Mouse (Mus musculus): ENCODE measurements around the gene Mcm9. TPM values are rescaled to one million over a fixed set of nuclear protein-coding genes. Genes with fewer than 3 reads are reported as not detected.
"Not testable (repeated sequence)": the region's sequence is repeated elsewhere in the genome, so short reads cannot be mapped to it uniquely, and the experiment has no call there.

Mcm9 gene
- polyA plus RNA-seq (2015; fragmentation: Nextera tagmentation; extraction: Ambion mirVana), result 8.5 and 9.3 TPM in 2 replicates

DNA sequence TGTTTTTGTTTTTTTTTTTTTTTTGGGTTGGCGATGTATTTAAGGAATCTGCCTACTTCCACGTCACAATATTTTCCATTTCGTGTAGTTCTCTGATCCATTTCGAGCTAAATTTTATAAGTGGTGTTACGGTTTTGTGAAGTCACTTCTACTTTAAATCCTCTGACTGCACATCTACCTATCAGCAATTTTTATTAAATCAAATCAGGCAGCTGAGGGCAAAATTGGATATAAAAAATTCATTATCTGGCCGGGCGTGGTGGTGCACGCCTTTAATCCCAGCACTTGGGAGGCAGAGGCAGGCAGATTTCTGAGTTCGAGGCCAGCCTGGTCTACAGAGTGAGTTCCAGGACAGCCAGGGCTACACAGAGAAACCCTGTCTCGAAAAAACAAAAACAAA is at the start of gene Mcm9:
Gene Mcm9, minus strand, starts transcription at position 101 of the 400 bp plus-strand sequence.
- not testable (repeated sequence) for H3K9me3 ChIP-seq; H3K27me3 ChIP-seq; H3K36me3 ChIP-seq; H3K4me1 ChIP-seq; ATAC-seq (ENCODE audit: insufficient number of reproducible peaks, low FRiP score, low TSS enrichment, low read depth)
- peak within 1 kb of the TSS; percentile 79 for H3K4me3 ChIP-seq
- peak within 1 kb of the TSS; percentile 68 for H3K9ac ChIP-seq
- H3K4me2 ChIP-seq, result peak within 1 kb of the TSS; percentile 52
- 54% methylated on average over 10 of the region's 10 CpGs for WGBS
- peak within 1 kb of the TSS; percentile 95 for H3K27ac ChIP-seq

DNA sequence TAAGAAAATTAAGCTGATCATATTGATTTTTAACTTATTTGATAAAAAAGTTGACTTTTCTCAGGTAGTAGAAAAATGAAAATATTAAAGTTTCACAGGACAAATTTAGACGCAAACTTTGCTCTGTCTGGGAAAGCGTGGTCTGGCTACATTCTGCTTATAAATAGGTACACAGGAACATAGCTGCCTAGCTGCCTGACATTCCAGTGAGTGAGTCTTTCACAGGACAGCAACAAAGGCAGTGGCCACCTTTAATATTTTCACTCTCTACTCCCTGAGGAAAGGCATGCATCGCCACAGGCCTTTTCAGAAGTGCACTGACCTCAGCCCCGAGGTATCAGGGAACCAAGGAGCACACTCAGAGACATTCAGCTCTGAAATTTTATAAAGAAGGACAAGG is 31.5 kb upstream of the Mcm9 start:
- H3K9ac ChIP-seq, result no peak overlapping the region
- H3K36me3 ChIP-seq, result no peaks in the 10 kb centered on the region
- ATAC-seq (ENCODE audit: insufficient number of reproducible peaks, low FRiP score, low TSS enrichment, low read depth), result no peak
- H3K4me3 ChIP-seq, result no peak overlapping the region
- no peaks in the 10 kb centered on the region for H3K4me1 ChIP-seq
- no peaks in the 10 kb centered on the region for H3K27me3 ChIP-seq
- no peak overlapping the region for H3K27ac ChIP-seq
- H3K4me2 ChIP-seq, result no peak overlapping the region
- 75% methylated on average over 4 of the region's 4 CpGs for WGBS
- no peaks in the 10 kb centered on the region for H3K9me3 ChIP-seq

DNA sequence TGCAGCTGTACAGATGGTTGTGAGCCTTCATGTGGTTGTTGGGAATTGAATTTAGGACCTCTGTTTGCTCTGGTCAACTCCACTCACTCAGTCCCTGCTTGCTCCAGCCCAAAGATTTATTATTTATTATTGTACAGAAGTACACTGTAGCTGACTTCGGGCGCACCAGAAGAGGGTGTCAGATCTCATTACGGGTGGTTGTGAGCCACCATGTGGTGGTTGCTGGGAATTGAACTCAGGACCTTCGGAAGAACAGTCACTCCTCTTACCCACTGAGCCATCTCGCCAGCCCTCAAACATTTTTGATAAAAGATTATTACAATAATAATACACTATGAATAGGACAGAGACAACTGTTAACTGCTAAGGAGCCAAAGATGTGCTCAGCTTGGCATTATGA is 24.0 kb upstream of the Mcm9 start:
- not testable (repeated sequence) for H3K4me2 ChIP-seq; H3K27ac ChIP-seq; H3K36me3 ChIP-seq; H3K9ac ChIP-seq; H3K4me1 ChIP-seq; ATAC-seq (ENCODE audit: insufficient number of reproducible peaks, low FRiP score, low TSS enrichment, low read depth); H3K9me3 ChIP-seq; H3K27me3 ChIP-seq; H3K4me3 ChIP-seq
- WGBS, result 75% methylated on average over 5 of the region's 5 CpGs

DNA sequence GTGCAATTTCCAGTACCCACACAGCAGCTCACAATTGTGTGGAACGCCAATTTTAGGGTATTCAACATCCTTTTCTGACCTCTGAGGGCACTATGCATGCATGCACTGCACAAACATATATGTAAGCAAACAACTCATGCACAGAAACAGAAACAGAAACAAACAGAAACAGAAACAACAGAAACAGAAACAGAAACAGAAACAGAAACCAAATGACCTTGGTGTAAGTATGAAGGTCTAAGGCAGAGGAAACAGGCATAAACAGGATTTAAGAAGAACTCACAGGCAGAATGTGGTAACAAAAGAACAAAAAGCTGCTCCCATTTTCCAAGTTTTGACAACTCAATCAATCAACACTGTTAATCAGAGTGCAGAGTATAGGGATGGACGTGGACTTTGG is 20.4 kb upstream of the Mcm9 start:
- no peaks in the 10 kb centered on the region for H3K27me3 ChIP-seq
- WGBS, result 79% methylated on average over 2 of the region's 2 CpGs
- H3K4me2 ChIP-seq, result no peak overlapping the region
- no peak overlapping the region for H3K27ac ChIP-seq
- H3K9me3 ChIP-seq, result no peaks in the 10 kb centered on the region
- H3K4me3 ChIP-seq, result no peak overlapping the region
- peaks cover 4% of the 10 kb centered on the region; the same call in 1 of the 2 replicates for H3K36me3 ChIP-seq
- ATAC-seq (ENCODE audit: insufficient number of reproducible peaks, low FRiP score, low TSS enrichment, low read depth), result no peak
- H3K4me1 ChIP-seq, result no peaks in the 10 kb centered on the region
- H3K9ac ChIP-seq, result no peak overlapping the region

DNA sequence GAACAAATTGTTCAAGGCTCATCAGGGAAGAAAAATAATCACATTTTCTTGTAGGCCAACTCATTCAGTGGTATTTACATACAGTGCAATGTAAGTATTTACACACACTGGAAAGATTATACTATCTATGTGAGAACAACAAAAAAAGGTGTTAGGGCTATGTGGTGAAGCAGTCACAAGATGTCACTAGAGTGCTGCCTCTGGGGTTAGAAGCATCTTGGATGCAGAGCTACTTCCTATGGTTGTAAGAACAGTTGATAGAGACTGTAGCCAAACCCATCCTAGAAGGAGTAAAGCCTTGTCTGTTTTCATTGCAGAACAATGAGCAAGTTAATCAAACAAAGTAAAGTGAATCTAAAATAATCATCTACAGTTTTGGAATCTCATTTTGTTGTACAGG is 11.3 kb upstream of the Mcm9 start:
- no peak overlapping the region for H3K4me2 ChIP-seq
- H3K9me3 ChIP-seq, result no peaks in the 10 kb centered on the region
- H3K27ac ChIP-seq, result no peak overlapping the region
- H3K36me3 ChIP-seq, result no peaks in the 10 kb centered on the region
- H3K9ac ChIP-seq, result no peak overlapping the region
- H3K4me1 ChIP-seq, result no peaks in the 10 kb centered on the region
- no peaks in the 10 kb centered on the region for H3K27me3 ChIP-seq
- ATAC-seq (ENCODE audit: insufficient number of reproducible peaks, low FRiP score, low TSS enrichment, low read depth), result no peak
- no peak overlapping the region for H3K4me3 ChIP-seq

DNA sequence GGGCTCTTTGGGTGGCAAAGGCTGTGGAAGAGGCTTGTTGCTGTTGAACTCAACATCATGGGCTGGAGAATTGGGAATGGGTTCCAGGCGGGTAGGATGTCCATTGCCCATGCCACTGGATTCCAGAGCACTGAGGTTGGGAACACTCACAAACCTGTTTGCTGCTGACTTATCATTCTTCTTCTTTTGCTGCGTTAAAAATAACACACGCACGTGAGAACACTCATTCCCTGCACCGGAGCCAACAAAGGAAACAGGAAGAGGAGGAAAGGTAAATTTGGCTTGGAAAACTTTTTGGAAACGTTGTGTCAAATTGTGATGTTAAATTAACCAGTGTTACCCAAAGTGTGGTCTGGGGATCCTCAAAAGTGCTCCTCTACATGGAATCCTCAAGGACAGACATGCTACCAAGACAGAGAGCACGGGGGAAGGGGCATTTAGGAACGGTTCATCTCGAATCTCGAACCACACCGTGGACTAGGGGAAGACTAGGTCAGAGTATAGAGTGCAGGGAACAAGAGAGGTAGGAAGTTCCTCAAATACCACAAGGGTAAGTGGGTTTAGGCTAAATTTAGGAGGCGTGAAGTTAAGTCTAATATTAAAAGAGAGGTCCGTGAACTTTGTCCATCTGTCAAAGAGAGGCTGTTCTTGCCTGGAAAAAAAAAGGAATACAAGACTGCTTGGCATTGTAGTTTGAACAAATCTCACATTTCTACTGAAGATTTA is 5.2 kb upstream of the Mcm9 start:
- Histone ChIP-seq H3K27me3 (no peaks in the 10 kb centered on the region), H3K36me3 (no peaks in the 10 kb centered on the region), H3K4me1 (no peaks in the 10 kb centered on the region), H3K9ac (no peak overlapping the region), H3K27ac (no peak overlapping the region), H3K4me2 (no peak overlapping the region), H3K9me3 (no peaks in the 10 kb centered on the region), H3K4me3 (no peak overlapping the region)
- 79% methylated on average over 13 of the region's 13 CpGs for WGBS
- ATAC-seq (ENCODE audit: insufficient number of reproducible peaks, low FRiP score, low TSS enrichment, low read depth), result no peak

DNA sequence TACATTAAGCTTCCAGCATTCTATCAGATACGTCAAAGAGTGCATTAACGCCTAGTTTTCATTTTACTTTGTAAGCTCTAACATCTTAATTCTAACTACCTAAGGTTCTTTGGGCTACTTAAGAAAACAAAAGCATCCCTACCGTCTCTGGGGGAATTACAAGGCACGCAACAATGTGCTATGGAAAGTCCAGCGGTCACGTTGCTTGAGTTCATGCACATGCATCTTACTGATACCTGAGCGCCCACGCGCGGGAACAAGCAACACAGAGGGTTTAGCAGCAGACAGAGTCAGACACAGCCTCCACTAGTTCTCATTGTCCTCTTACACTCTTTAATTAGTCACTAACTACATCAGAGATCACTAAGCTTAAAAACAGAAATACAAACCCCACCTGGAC is 3.9 kb upstream of the Mcm9 start:
- Histone ChIP-seq H3K9ac (no peak overlapping the region), H3K9me3 (no peaks in the 10 kb centered on the region), H3K27ac (no peak overlapping the region), H3K36me3 (no peaks in the 10 kb centered on the region), H3K4me3 (no peak overlapping the region), H3K4me1 (no peaks in the 10 kb centered on the region), H3K27me3 (no peaks in the 10 kb centered on the region), H3K4me2 (no peak overlapping the region)
- no peak for ATAC-seq (ENCODE audit: insufficient number of reproducible peaks, low FRiP score, low TSS enrichment, low read depth)
- WGBS, result 87% methylated on average over 10 of the region's 10 CpGs

DNA sequence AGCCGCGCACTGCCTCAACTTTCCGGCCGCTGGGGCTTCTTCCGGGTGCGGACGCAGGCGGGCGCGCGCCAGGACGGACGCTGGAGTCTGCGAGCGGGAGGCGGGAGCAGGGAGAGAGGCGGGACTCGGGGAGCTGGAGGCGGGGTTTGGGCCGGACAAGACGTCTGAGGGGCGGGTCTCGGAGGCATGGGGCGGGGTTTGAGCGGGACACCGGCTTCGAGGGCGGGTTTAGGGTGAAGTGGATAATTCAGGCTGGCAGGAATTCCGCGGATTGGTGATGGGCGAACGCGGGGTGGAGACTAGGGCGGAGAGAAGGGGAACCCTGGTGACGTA is 355 bp downstream of the Mcm9 start:
- Histone ChIP-seq H3K4me3 (peak overlapping the region; percentile 79), H3K4me1 (peaks cover 6% of the 10 kb centered on the region; the same call in 1 of the 2 replicates), H3K27me3 (no peaks in the 10 kb centered on the region), H3K27ac (peak overlapping the region; percentile 95), H3K4me2 (peak overlapping the region; percentile 52), H3K9ac (peak overlapping the region; percentile 68), H3K9me3 (no peaks in the 10 kb centered on the region), H3K36me3 (peaks cover 9% of the 10 kb centered on the region)
- peak; percentile 95 for ATAC-seq (ENCODE audit: insufficient number of reproducible peaks, low FRiP score, low TSS enrichment, low read depth)
- WGBS, result 0% methylated on average over 35 of the region's 35 CpGs

DNA sequence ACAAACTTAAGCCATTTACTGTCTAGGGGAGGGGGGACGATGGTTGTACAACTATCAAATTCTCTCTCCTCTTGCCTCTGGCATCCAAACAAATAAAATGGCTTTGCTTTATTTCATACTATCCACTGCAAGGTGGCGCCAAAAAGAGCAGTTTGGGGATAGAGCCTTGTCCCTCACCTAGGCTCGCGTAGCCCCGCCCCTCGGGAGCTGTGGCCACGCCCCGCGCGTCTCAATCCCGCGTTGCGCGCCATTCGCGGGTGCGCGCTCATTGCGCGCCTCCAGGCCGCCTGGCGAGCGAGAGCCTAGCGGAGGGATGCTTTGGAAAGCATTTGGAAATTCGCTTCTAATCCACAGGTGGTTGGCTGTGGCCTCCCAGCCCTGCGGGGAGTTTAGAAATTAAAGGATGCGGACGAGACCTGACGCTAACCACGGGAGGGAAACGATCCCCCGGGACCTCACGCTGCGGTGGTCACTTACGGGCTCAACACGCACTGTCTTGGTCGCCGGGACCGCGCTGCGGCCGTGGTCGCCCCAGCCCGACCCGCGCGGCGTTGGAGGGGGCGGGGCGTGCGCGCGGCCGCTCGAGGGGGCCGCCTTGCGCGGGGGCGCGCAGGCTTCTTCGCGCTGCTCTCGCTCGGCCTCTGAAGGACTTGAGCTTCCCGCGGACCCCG is 857 bp downstream of the Mcm9 start:
- peak overlapping the region; percentile 68 for H3K9ac ChIP-seq
- H3K27me3 ChIP-seq, result no peaks in the 10 kb centered on the region
- ATAC-seq (ENCODE audit: insufficient number of reproducible peaks, low FRiP score, low TSS enrichment, low read depth), result peak; percentile 68
- H3K36me3 ChIP-seq, result peaks cover 9% of the 10 kb centered on the region
- peak overlapping the region; percentile 79 for H3K4me3 ChIP-seq
- peak overlapping the region; percentile 52 for H3K4me2 ChIP-seq
- H3K27ac ChIP-seq, result peak overlapping the region; percentile 95
- WGBS, result under 1% methylated on average over 66 of the region's 67 CpGs
- H3K4me1 ChIP-seq, result peaks cover 6% of the 10 kb centered on the region; the same call in 1 of the 2 replicates
- H3K9me3 ChIP-seq, result no peaks in the 10 kb centered on the region

DNA sequence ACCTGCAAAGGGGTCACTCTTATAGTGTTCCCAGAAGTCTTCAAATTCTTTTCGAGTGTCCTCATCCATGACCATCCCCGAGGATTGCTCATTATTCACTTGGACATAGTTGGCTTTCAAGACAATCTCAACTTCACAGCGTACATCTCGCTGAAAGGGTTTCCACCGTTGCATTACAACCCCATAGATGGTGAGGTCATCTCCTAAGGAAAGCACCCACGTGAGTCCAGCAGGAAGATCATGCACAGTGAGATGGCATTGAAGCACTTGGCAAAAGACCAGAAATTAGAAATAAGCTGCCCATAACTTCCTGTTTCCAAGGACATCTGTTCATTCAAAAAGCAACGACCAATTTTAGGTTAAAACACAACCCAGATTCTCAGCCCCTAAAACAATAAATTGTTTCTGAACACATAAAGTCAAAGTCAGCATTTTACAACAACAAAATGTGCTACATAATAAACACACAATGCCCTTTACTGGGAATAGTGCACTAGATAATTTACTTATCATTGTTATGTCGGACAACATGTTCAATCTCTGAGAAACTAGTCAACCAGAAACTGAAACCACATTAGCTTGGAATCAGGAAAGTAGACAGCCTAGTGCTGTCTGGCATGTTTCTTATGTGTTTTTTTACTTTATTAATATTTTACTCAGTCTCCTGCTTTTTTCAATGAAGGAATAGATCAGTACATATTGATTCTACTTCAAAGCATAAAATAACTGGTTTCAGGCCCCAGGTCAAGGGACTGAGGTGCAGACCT is 14.2 kb downstream of the Mcm9 start:
- Histone ChIP-seq H3K36me3 (peaks cover 44% of the 10 kb centered on the region), H3K4me1 (no peaks in the 10 kb centered on the region), H3K4me3 (no peak overlapping the region), H3K9ac (no peak overlapping the region), H3K27me3 (no peaks in the 10 kb centered on the region), H3K9me3 (no peaks in the 10 kb centered on the region), H3K27ac (no peak overlapping the region), H3K4me2 (no peak overlapping the region)
- no peak for ATAC-seq (ENCODE audit: insufficient number of reproducible peaks, low FRiP score, low TSS enrichment, low read depth)
- 86% methylated on average over 8 of the region's 8 CpGs for WGBS

DNA sequence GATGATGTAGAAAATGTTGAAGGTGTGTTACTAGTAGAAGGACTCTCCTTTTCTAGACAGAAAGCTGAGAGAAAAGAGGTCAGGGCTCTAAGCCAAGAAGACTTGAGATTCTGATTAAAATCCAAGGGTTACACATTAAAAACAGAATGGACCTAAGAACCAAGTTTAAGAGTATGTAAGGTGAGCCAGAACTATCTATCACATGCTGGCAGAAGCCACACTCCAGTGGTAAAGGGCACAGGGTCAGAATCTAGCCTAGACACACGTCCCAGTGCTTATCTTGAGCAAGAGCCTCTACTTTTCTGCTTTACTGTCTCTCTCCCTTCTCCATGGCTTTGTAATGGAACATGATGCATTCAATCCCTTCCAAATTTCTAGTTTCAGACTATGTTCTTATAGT is 16.3 kb downstream of the Mcm9 start:
- Histone ChIP-seq H3K9me3 (no peaks in the 10 kb centered on the region), H3K27ac (no peak overlapping the region), H3K36me3 (peaks cover 52% of the 10 kb centered on the region), H3K4me2 (no peak overlapping the region), H3K4me1 (no peaks in the 10 kb centered on the region), H3K4me3 (no peak overlapping the region), H3K9ac (no peak overlapping the region), H3K27me3 (no peaks in the 10 kb centered on the region)
- no peak for ATAC-seq (ENCODE audit: insufficient number of reproducible peaks, low FRiP score, low TSS enrichment, low read depth)
- WGBS, result 90% methylated on average over 1 of the region's 1 CpGs

DNA sequence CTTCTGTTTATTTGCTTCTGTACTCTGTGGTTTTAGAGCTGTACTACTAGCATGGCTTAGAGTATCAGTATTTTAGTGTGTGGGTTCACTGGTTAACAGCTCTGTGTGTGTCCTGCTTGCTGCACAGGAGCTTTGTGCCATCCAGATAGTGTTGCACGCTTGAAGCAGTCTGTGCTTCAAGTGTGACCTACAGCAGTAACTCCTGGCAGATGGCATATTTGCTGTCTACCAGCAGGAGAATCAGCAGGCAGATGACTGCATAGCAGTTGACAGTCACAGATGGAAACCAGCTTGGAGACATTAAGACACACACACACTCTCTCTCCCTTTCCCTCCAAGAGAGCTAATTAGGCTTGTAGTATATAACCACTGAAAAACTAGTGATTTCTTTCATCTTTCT is 18.1 kb downstream of the Mcm9 start:
- no peaks in the 10 kb centered on the region for H3K9me3 ChIP-seq
- H3K27me3 ChIP-seq, result no peaks in the 10 kb centered on the region
- no peak overlapping the region for H3K4me3 ChIP-seq
- no peak for ATAC-seq (ENCODE audit: insufficient number of reproducible peaks, low FRiP score, low TSS enrichment, low read depth)
- H3K27ac ChIP-seq, result no peak overlapping the region
- H3K36me3 ChIP-seq, result peaks cover 59% of the 10 kb centered on the region
- H3K4me2 ChIP-seq, result no peak overlapping the region
- no peaks in the 10 kb centered on the region for H3K4me1 ChIP-seq
- H3K9ac ChIP-seq, result no peak overlapping the region
- 59% methylated on average over 1 of the region's 1 CpGs for WGBS

Measured in limb, embryonic 15.5 days (tissue).